Mouse (Mus musculus) megakaryocyte, embryonic 14.5 days (primary cell): ENCODE data around the gene Filip1l. TPM values are rescaled to one million over a fixed set of nuclear protein-coding genes. Genes with fewer than 3 reads are reported as not detected.

ENCODE experiments used
- H3K27me3 ChIP-seq: replicated peaks from 2 replicates; pipeline ENCODE3; 2012; ENCODE audit warnings: inconsistent platforms
- H3K36me3 ChIP-seq: replicated peaks from 2 replicates; pipeline ENCODE3; 2012; ENCODE audit warnings: low read length, inconsistent platforms, mixed read lengths
- H3K4me1 ChIP-seq: 2 replicates; pipeline ENCODE4 v1.6.1; 2012; ENCODE audit warnings: inconsistent platforms
- H3K4me3 ChIP-seq: replicated peaks from 2 replicates; pipeline ENCODE3; 2012; ENCODE audit warnings: moderate library complexity, mild to moderate bottlenecking, inconsistent platforms
- H3K9me3 ChIP-seq: 2 replicates; pipeline ENCODE4 v1.6.1; 2012; ENCODE audit warnings: inconsistent platforms
- FLI1 ChIP-seq: IDR thresholded peaks from 2 replicates; pipeline ENCODE4 v1.6.1; 2012; ENCODE audit warnings: low read length, inconsistent platforms, mixed read lengths
- GATA1 ChIP-seq: IDR thresholded peaks from 3 replicates; pipeline ENCODE4 v1.6.1; 2012; ENCODE audit warnings: mixed read lengths, low read length, inconsistent platforms, borderline replicate concordance
- polyA plus RNA-seq: library from polyadenylated mRNA; stranded (reverse); fragments of >175 nt; gene quantifications from 2 replicates; pipeline ENCODE4 v1.2.3, GENCODE M21; 2012; ENCODE audit warnings: low replicate concordance; ENCODE audit not compliant: insufficient read depth

Gene Filip1l
- polyA plus RNA-seq, 1 experiment = 1.7 TPM

DNA sequence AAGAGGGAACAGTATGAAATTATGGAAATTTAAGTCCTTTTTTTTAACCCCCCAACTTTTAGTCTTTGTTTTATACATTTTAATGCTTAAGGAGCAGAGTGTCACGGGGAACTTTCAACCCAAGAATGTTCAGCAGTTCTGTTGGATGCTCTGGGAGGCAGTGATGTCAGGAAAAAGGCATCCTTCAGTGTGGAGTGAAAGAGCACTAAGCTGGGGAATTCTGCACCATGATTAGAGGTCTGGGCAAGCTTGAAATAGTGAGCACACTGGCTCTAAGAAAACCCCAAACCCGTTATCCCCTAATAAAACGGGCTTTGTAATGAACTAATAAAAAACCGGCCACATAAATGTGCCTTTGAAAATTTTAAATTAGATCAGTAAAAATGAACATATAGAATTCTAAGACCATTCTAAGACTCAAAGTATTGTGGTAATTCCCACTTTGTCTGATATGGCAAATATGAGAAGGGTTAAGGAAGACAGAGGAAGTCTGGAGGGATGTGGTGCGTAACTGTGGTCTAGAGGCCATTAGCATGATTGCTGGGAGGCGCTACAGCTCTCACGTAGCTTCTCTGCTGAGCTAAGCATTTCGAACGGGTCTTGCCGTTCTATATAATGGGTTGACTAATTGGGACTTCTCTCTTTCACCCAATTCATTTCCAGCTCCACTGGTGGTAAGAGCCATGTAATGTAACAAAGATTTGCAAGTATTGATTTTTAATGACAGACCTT is 88.0 kb downstream of the Filip1l start:
- TF ChIP-seq FLI1 = no peak
- peaks cover 56% of the 10 kb centered on the region for H3K4me1 ChIP-seq
- peak overlapping the region; percentile 78 for H3K4me3 ChIP-seq
- H3K36me3 ChIP-seq = no peaks in the 10 kb centered on the region
- no peaks in the 10 kb centered on the region for H3K9me3 ChIP-seq
- H3K27me3 ChIP-seq = no peaks in the 10 kb centered on the region

DNA sequence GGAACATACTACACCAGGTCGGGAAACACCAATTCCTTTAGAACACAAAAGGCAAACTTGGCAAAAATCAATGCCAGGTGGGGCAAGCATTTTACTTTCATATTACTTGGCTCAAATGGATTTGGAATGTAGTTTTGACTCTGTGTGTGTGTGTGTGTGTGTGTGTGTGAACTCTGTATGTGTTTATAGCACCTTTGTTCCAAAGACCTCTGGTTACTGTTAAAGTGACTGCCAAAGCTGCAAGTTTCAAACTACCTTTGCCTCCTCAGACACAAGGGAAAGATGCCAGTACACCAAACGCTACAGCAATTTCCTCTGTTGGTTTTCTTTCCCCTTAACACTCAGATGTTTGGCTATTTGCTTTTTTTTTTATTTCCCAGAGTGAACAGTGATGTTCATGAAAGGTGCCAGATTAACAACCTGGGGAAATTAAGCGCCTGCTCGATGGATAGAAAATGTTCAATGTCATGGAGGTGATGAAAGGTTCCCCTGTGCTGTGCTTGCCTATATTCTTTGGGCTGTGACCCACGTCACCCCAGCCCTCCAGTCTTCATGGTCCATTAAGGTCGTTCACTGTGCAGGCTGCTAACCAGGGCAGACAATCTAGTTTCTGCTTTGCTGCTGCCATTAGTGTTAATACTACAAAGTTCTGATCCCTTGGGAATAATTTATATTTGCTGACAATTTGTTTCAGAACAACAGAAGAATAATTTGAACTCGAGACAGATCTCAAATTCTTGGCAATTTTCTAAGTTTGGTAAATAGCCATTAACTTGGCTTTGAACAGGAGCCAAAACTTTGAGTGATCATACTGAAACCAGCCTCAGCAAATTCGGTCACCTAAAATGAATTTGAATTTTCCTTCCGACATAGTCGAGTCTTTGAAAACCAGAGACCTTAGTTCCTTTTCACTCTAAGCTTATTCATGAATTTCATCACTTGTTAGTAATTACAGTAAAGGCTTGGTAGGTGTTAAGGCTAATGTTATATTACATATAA is 92.5 kb downstream of the Filip1l start:
- Histone ChIP-seq H3K27me3 (no peaks in the 10 kb centered on the region), H3K4me3 (no peak overlapping the region), H3K36me3 (peaks cover 12% of the 10 kb centered on the region), H3K4me1 (peaks cover 33% of the 10 kb centered on the region), H3K9me3 (peaks cover 16% of the 10 kb centered on the region)
- TF ChIP-seq GATA1 (no peak), FLI1 (no peak)

DNA sequence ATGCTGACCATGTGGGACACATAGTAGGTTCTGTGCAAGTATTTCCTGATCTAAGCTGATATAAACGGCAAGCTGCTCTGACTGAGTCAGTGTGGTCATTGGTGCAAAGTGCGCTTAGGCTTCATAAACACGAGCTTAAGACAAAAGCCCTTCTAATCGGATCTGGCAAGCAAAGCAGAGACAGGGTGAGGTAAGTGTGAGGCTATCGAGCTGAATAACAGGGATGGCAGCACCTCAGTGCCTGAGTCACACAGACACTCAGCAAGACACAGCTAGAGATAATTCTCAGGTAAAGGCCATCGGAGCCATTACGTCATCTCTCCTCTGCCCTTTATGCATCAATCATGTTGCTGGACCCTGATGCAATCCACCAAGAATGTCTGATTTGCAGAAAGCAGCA is 100.1 kb downstream of the Filip1l start:
- peaks cover 50% of the 10 kb centered on the region for H3K4me1 ChIP-seq
- H3K9me3 ChIP-seq = peaks cover 9% of the 10 kb centered on the region
- TF ChIP-seq FLI1 = no peak
- peaks cover 8% of the 10 kb centered on the region for H3K36me3 ChIP-seq
- no peak overlapping the region for H3K4me3 ChIP-seq
- peaks cover 2% of the 10 kb centered on the region for H3K27me3 ChIP-seq

- H3K9me3 ChIP-seq = no peaks in the 10 kb centered on the region
- no peak for TF ChIP-seq GATA1
- no peak for TF ChIP-seq FLI1
- H3K4me1 ChIP-seq = peaks cover 51% of the 10 kb centered on the region
- H3K4me3 ChIP-seq = no peak overlapping the region
- peaks cover 2% of the 10 kb centered on the region for H3K27me3 ChIP-seq
- no peaks in the 10 kb centered on the region for H3K36me3 ChIP-seq
These were observed 101.3 kb downstream of the Filip1l start for GRCm38 (mm10) chr16:57454106-57454763.

DNA sequence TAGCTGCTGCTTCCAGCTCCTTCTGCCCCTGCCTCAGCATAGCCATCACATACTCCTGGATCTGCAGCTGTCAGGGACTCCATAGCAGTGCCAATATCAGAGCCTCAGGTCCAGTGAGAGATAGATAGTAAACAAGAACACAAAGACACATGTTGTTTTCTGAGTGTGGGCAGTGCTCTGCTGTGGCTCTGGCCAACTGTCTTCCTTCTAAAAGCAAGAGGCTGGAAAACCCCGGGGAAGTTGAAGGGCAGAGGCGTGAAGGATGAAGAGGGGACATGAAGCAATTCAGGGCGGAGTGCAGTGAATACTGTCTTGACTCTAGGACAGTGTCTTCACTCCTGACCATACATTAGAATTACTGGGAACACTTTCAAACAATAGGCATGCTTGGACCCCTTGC is 102.7 kb downstream of the Filip1l start:
- H3K4me3 ChIP-seq = no peak overlapping the region
- H3K36me3 ChIP-seq = no peaks in the 10 kb centered on the region

DNA sequence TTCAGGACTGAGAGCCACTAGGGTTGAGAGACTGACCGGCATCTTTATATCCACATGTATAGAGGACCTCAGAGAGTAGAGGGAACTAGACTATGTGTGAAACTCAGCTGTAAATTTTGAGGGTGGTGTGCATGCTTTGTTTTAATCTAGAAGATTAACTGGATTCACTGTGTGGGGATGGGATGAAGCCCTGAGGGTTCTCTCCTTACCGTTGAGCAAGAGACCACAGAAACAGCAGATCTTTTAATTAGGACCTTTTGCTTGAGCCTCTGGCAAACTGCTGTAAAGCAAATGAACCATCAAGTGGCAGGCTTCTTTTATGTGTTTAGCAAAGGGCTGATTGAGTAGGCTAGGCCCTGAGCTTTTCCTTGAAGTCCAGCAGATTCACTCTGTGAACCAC is 103.1 kb downstream of the Filip1l start:
- H3K27me3 ChIP-seq = peaks cover 2% of the 10 kb centered on the region
- peaks cover 44% of the 10 kb centered on the region for H3K4me1 ChIP-seq
- no peaks in the 10 kb centered on the region for H3K9me3 ChIP-seq
- H3K4me3 ChIP-seq = no peak overlapping the region
- TF ChIP-seq GATA1 (no peak), FLI1 (no peak)
- H3K36me3 ChIP-seq = no peaks in the 10 kb centered on the region

More for the DNA sequence above, 102.7 kb downstream of the Filip1l start:
- H3K4me1 ChIP-seq = peaks cover 48% of the 10 kb centered on the region
- H3K9me3 ChIP-seq = no peaks in the 10 kb centered on the region
- peaks cover 2% of the 10 kb centered on the region for H3K27me3 ChIP-seq
- no peak for TF ChIP-seq GATA1
- TF ChIP-seq FLI1 = no peak

GRCm38 (mm10) chr16:57465386-57465913 is 112.6 kb downstream of the Filip1l start:
- Histone ChIP-seq H3K4me1 (peaks cover 31% of the 10 kb centered on the region), H3K4me3 (no peak overlapping the region), H3K27me3 (no peaks in the 10 kb centered on the region), H3K36me3 (no peaks in the 10 kb centered on the region), H3K9me3 (no peaks in the 10 kb centered on the region)
- TF ChIP-seq GATA1 (no peak), FLI1 (no peak)

- no peaks in the 10 kb centered on the region for H3K36me3 ChIP-seq
- no peaks in the 10 kb centered on the region for H3K27me3 ChIP-seq
- H3K4me1 ChIP-seq = peaks cover 58% of the 10 kb centered on the region
- no peaks in the 10 kb centered on the region for H3K9me3 ChIP-seq
- TF ChIP-seq FLI1 (no peak), GATA1 (no peak)
- peak overlapping the region; percentile 54 for H3K4me3 ChIP-seq
These were observed 116.4 kb downstream of the Filip1l start for GRCm38 (mm10) chr16:57469301-57469700.

DNA sequence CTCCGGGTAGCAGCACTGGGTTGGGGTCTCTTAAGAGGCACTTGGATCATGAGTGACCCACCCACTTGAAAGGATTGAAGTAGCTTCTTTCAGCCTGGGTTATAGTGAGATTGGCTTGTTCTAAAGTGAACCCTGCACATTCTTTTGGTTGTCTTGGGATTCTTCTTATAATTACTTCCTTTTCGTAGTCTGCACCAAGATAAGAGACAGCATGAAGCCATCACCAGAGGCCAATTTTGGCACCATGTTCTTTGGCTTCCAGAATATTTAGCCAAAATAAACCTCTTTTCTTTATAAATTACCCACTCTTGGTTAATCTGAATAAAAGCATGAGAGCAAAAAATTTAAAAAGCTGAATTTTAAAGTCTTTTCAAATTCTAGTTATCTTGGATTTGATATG is 117.0 kb downstream of the Filip1l start:
- Histone ChIP-seq H3K4me1 (peaks cover 58% of the 10 kb centered on the region), H3K9me3 (no peaks in the 10 kb centered on the region)
- TF ChIP-seq GATA1 (no peak), FLI1 (no peak)

More for the DNA sequence above, 117.0 kb downstream of the Filip1l start:
- Histone ChIP-seq H3K27me3 (no peaks in the 10 kb centered on the region), H3K36me3 (no peaks in the 10 kb centered on the region), H3K4me3 (no peak overlapping the region)
